Mouse (Mus musculus): ENCODE data around the gene Slc4a4.
A peak's percentile ranks its signal among the peaks of the same experiment; 100 is the strongest.

The Slc4a4 gene

GRCm38 (mm10) chr5:88886668-88887555 lies at the start of gene Slc4a4:
Slc4a4 (plus strand) TSS chr5:88886818.
- DNase-seq (ENCODE audit: low read depth, low spot score), result peak; percentile 43

GRCm38 (mm10) chr5:88840080-88840798 lies 46.4 kb upstream of the Slc4a4 start:
- no peak for DNase-seq (ENCODE audit: low read depth, low spot score)

GRCm38 (mm10) chr5:88857311-88857710 lies 29.3 kb upstream of the Slc4a4 start:
- DNase-seq (ENCODE audit: low read depth, low spot score), result no peak

- DNase-seq (ENCODE audit: low read depth, low spot score), result no peak
These were observed 28.8 kb upstream of the Slc4a4 start for GRCm38 (mm10) chr5:88857801-88858200.

- DNase-seq (ENCODE audit: low read depth, low spot score), result no peak
These were observed 28.4 kb upstream of the Slc4a4 start for GRCm38 (mm10) chr5:88858226-88858625.

GRCm38 (mm10) chr5:88862163-88862562 lies 24.5 kb upstream of the Slc4a4 start:
- no peak for DNase-seq (ENCODE audit: low read depth, low spot score)

GRCm38 (mm10) chr5:88862794-88863193 lies 23.8 kb upstream of the Slc4a4 start:
- DNase-seq (ENCODE audit: low read depth, low spot score), result no peak

- peak; percentile 17 for DNase-seq (ENCODE audit: low read depth, low spot score)
These were observed 2.5 kb upstream of the Slc4a4 start for GRCm38 (mm10) chr5:88884101-88884500.

- DNase-seq (ENCODE audit: low read depth, low spot score), result no peak
These were observed 1.1 kb upstream of the Slc4a4 start for GRCm38 (mm10) chr5:88885503-88885902.

GRCm38 (mm10) chr5:88885944-88886343 lies 674 bp upstream of the Slc4a4 start:
- no peak for DNase-seq (ENCODE audit: low read depth, low spot score)

- DNase-seq (ENCODE audit: low read depth, low spot score), result no peak
These were observed 310 bp upstream of the Slc4a4 start for GRCm38 (mm10) chr5:88886349-88886667.

GRCm38 (mm10) chr5:88887556-88888412 lies 1.2 kb downstream of the Slc4a4 start:
- DNase-seq (ENCODE audit: low read depth, low spot score), result peak; percentile 5

GRCm38 (mm10) chr5:88888413-88888700 lies 1.7 kb downstream of the Slc4a4 start:
- DNase-seq (ENCODE audit: low read depth, low spot score), result no peak

GRCm38 (mm10) chr5:88889326-88889725 lies 2.7 kb downstream of the Slc4a4 start:
- no peak for DNase-seq (ENCODE audit: low read depth, low spot score)

GRCm38 (mm10) chr5:88890146-88890545 lies 3.5 kb downstream of the Slc4a4 start:
- no peak for DNase-seq (ENCODE audit: low read depth, low spot score)

- no peak for DNase-seq (ENCODE audit: low read depth, low spot score)
These were observed 10.0 kb downstream of the Slc4a4 start for GRCm38 (mm10) chr5:88896574-88896973.

GRCm38 (mm10) chr5:88903111-88903510 lies 16.5 kb downstream of the Slc4a4 start:
- DNase-seq (ENCODE audit: low read depth, low spot score), result no peak

GRCm38 (mm10) chr5:88903526-88903925 lies 16.9 kb downstream of the Slc4a4 start:
- DNase-seq (ENCODE audit: low read depth, low spot score), result no peak

GRCm38 (mm10) chr5:88904841-88905240 lies 18.2 kb downstream of the Slc4a4 start:
- no peak for DNase-seq (ENCODE audit: low read depth, low spot score)

- DNase-seq (ENCODE audit: low read depth, low spot score), result no peak
These were observed 21.0 kb downstream of the Slc4a4 start for GRCm38 (mm10) chr5:88907615-88908014.

GRCm38 (mm10) chr5:88912629-88913028 lies 26.0 kb downstream of the Slc4a4 start:
- DNase-seq (ENCODE audit: low read depth, low spot score), result no peak

- DNase-seq (ENCODE audit: low read depth, low spot score), result no peak
These were observed 28.5 kb downstream of the Slc4a4 start for GRCm38 (mm10) chr5:88915082-88915481.
